Mouse (Mus musculus) cerebellum, adult 2 months (tissue): Measurements from ENCODE around the gene Olfr463. TPM values are rescaled to one million over a fixed set of nuclear protein-coding genes. Genes with fewer than 3 reads are reported as not detected.
"Not testable (repeated sequence)": the region's sequence is repeated elsewhere in the genome, so short reads cannot be mapped to it uniquely, and the experiment has no call there.

ENCODE experiments used
- DNase-seq, 2 experiments: peaks; one replicate each; pipeline ENCODE4 v3.0.0; 2021
- H3K27ac ChIP-seq: fragments of 200-500 bp; 2 replicates; pipeline ENCODE4 v1.5.1; 2012; ENCODE audit warnings: low read length, control low read depth, inconsistent platforms; ENCODE audit not compliant: insufficient read depth
- H3K27me3 ChIP-seq: fragments of 200-500 bp; 2 replicates; pipeline ENCODE4 v1.6.1; 2012; ENCODE audit warnings: inconsistent platforms, mild to moderate bottlenecking, low read length, moderate library complexity; ENCODE audit not compliant: control insufficient read depth, insufficient read depth
- H3K4me1 ChIP-seq: fragments of 200-500 bp; 2 replicates; pipeline ENCODE4 v1.6.1; 2011; ENCODE audit warnings: low read length; ENCODE audit not compliant: control insufficient read depth, insufficient read depth
- H3K4me3 ChIP-seq: fragments of 200-500 bp; replicated peaks from 2 replicates; pipeline ENCODE3; 2011; ENCODE audit warnings: mild to moderate bottlenecking, low read depth, low read length, control low read depth; ENCODE audit not compliant: insufficient read depth
- CTCF ChIP-seq: fragments of 200-500 bp; IDR thresholded peaks from 2 replicates; pipeline ENCODE4 v1.5.1; 2011; ENCODE audit warnings: low read depth, mild to moderate bottlenecking, control low read depth, low read length, moderate library complexity, borderline replicate concordance; ENCODE audit not compliant: insufficient read depth
- POLR2A ChIP-seq: fragments of 200-500 bp; IDR thresholded peaks from 2 replicates; pipeline ENCODE4 v1.6.1; 2011; ENCODE audit warnings: low read length, control low read depth, borderline replicate concordance; ENCODE audit not compliant: insufficient read depth
- WGBS: fragments of 180-500 bp; shearing (Covaris S2); methylation state at CpG from one replicate; pipeline ENCODE4 v1.1.7; 2018; 5-methylcytosine and 5-hydroxymethylcytosine counted together
- polyA plus RNA-seq: library from polyadenylated mRNA; depleted of rRNA; stranded (reverse); fragments of >200 nt; gene quantifications from 2 replicates; pipeline ENCODE4 v1.2.3, GENCODE M21; 2012

Olfr463 gene
- polyA plus RNA-seq, 1 experiment, result not detected

DNA sequence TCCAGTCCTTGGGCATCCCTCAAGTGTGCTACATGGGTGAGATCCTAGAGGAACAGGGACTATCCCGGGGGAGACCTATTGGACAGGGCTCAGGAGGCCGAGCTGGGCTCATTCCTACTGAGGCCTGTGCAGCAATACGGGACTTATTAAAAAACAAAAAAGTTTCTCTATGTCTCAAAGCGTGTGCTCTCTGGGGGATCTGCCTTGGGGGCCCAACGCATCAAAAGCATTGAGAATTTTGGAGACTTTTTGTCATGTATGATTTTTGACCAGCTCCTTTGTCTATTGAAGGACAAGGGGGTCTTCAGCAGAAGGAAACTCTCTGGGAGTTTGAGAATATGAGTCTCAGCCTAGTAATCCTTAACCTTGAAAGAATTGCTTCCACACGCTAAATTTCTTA is 5.0 kb downstream of the Olfr463 start, which contains the start of gene Olfr462:
Olfr462 (minus strand) TSS at position 101 of the 400 bp plus-strand sequence.
- WGBS, result 87% methylated on average over 6 of the region's 6 CpGs
- TF ChIP-seq POLR2A (no peak), CTCF (no peak)
- Histone ChIP-seq H3K4me1 (no peaks in the 10 kb centered on the region), H3K27ac (no peak within 1 kb of the TSS), H3K27me3 (no peaks in the 10 kb centered on the region), H3K4me3 (no peak within 1 kb of the TSS)
- no peak for DNase-seq

DNA sequence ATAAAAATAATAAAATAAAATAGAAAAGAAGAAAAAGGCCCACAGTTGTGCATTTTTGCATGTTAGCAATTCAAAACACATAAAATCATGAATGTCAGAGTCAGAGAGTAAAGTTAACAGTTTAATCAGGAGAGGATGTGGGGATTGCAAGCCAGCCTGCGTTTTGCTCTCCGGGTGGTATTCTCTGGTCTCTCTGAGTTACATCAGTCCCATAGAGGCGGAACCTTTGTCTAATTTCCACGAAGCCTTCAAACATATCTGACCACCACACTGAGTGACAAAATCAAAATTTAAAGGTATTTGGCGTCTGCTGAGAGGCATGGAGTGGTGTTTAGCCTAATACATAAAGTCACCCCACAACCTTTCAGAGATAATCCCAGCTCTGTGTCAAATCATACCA is 12.3 kb downstream of the Olfr463 start:
- no peak overlapping the region for H3K27ac ChIP-seq
- WGBS, result 73% methylated on average over 5 of the region's 5 CpGs
- no peak overlapping the region for H3K4me3 ChIP-seq
- H3K4me1 ChIP-seq, result no peaks in the 10 kb centered on the region
- TF ChIP-seq POLR2A (no peak), CTCF (no peak)
- no peaks in the 10 kb centered on the region for H3K27me3 ChIP-seq
- DNase-seq, result no peak

DNA sequence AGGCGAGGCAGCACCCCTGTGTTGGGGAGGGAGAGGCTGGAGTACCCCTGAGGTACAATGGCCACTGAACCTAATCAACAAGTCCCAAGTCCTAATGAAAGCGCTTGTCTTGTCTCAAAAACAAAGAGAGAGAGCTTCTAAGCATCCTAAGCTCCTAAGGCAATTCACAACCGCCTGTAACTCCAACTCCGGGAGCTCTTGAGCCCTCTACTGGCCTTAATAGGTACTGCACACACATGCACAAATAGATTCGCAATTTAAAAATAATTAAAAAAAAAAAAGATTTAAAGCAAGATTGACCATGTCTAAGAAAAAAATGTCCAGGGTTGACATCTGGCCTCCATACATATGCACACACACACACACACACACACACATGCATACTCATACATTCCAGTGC is 13.7 kb downstream of the Olfr463 start:
- Histone ChIP-seq H3K4me3 (no peak overlapping the region), H3K4me1 (no peaks in the 10 kb centered on the region), H3K27ac (no peak overlapping the region), H3K27me3 (no peaks in the 10 kb centered on the region)
- DNase-seq, result no peak
- WGBS, result 35% methylated on average over 5 of the region's 5 CpGs
- TF ChIP-seq CTCF (peak; percentile 31; the same call in 1 of the 2 replicates), POLR2A (no peak)

DNA sequence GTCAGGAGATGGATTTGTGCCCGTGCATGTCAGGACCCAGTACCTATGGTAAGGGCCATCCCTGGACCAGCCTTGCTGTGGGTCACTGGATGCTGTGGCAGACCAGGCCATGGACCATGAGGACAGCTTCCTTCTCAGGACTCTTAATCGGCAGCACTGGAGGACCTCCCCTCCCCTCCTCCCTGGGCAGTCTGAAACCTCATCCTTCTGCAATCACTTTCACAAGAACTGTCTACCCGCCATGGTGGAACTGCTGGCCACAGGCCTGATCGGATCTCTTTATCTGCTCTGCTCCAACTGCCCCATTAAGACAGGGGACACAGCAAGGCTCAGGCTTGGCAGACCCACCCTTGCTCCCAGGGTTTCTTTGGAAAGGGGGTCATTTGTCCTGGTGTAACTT is 15.5 kb downstream of the Olfr463 start:
- H3K4me1 ChIP-seq, result no peaks in the 10 kb centered on the region
- DNase-seq, result no peak
- no peaks in the 10 kb centered on the region for H3K27me3 ChIP-seq
- 63% methylated on average over 4 of the region's 4 CpGs for WGBS
- no peak overlapping the region for H3K4me3 ChIP-seq
- no peak for TF ChIP-seq CTCF
- no peak for TF ChIP-seq POLR2A
- H3K27ac ChIP-seq, result no peak overlapping the region

DNA sequence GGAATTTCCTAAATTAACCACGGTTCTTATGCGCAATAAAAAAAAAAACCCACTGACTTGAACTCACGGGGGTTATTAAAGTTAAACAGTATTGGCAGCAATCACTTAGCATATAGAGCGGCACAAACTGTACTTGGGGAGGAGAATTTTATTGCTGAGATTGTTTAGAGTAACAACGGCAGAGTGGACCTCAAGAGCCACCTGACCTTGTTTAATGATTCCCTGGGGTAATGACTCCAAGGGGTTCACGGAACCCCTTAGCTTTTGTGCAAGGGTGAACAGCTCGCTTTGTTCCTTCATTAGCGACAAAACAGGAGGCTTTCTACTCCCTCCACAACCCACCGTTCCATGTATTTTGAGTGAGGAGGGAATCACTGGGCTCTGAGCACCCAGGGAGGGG is 17.4 kb downstream of the Olfr463 start:
- Histone ChIP-seq H3K4me1 (no peaks in the 10 kb centered on the region), H3K27ac (no peak overlapping the region), H3K4me3 (no peak overlapping the region), H3K27me3 (no peaks in the 10 kb centered on the region)
- no peak for DNase-seq
- WGBS, result 75% methylated on average over 9 of the region's 9 CpGs
- TF ChIP-seq CTCF (no peak), POLR2A (no peak)

DNA sequence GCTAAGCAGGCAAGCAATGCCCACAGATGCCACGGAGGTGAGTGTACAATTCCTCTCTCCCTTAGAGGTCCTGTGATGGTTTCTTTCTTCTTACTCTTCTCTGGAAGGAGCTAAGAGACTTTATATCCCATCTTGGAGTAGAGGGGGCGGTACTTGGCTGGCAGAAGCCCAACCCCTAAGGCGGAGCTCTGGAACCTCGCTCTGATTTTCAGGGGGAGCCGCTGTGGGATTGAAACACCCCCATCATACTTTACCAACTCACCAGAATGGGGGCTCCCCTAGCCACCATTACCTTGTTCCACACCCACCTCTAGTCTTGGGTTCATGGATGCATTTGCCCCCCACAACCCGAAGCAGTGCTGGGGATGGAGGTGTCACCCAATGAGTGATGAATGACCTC is 21.8 kb downstream of the Olfr463 start, which contains the start of gene Epx:
Epx (minus strand) TSS at position 101 of the 400 bp plus-strand sequence.
- TF ChIP-seq CTCF (no peak), POLR2A (no peak)
- no peak for DNase-seq
- Histone ChIP-seq H3K4me3 (no peak within 1 kb of the TSS), H3K27me3 (no peaks in the 10 kb centered on the region), H3K4me1 (no peaks in the 10 kb centered on the region), H3K27ac (no peak within 1 kb of the TSS)
- WGBS, result 85% methylated on average over 6 of the region's 6 CpGs

DNA sequence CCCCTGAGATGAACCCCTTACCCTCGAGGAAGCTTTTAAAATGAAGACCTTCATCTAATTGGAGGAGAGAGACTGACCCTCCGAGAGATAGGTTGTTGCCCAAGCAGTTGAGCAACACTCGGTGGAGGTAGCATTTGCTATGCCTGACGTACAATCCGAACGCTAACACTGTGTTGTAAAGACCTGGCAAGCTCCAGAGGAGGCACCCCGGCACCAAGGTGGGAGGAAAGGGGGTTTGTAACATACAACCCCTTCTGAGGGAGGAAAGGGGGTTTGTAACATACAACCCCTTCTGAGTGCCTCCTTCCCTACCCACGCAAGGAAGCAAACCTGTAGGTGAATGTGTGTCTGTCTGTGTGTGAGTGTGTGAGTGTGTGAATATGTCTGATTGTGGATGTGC is 25.4 kb downstream of the Olfr463 start:
- Histone ChIP-seq H3K4me3 (no peak overlapping the region), H3K27ac (no peak overlapping the region), H3K4me1 (no peaks in the 10 kb centered on the region), H3K27me3 (no peaks in the 10 kb centered on the region)
- DNase-seq, result no peak
- no peak for TF ChIP-seq CTCF
- no peak for TF ChIP-seq POLR2A
- whole genome bisulfite sequencing, result 26% methylated on average over 8 of the region's 8 CpGs

DNA sequence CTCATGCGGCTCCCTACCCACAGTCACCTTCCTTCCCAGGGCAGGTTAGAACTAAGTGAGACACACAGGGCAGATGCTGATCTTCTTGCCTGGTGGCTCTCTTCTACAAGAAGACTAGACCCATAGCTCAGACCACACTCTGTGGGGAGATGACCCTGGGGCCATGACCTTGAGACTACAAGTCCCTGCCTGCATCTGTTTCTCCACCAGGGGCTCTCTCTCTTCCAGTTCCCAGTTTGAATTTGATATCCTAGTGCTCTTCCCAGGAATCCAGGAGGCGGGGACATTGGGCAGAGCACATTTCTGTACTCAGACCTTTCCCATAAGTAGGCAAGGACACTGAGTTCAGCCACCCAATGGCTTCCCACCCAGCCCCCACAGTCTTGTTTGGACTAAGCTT is 27.1 kb downstream of the Olfr463 start:
- whole genome bisulfite sequencing, result 84% methylated on average over 2 of the region's 2 CpGs
- TF ChIP-seq CTCF, result no peak
- TF ChIP-seq POLR2A, result no peak
- Histone ChIP-seq H3K4me3 (no peak overlapping the region), H3K4me1 (no peaks in the 10 kb centered on the region), H3K27ac (no peak overlapping the region), H3K27me3 (no peaks in the 10 kb centered on the region)
- DNase-seq, result no peak

DNA sequence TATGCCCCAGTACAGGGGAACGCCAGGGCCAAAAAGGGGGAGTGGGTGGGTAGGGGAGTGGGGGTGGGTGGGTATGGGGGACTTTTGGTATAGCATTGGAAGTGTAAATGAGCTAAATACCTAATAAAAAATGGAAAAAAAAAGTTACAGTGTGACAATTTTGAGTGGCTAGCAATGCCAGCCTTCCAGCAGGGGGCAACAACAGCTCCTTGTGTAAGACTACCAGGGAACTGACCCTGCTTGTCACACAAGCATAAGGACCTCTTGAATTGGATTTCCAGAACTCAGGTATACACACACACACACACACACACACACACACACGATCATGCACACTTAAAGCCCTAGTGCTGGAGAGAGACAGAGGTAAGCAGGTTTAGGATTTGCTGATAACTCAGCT is 30.3 kb downstream of the Olfr463 start:
- DNase-seq, H3K27me3 ChIP-seq, H3K4me3 ChIP-seq, H3K27ac ChIP-seq, H3K4me1 ChIP-seq: not testable (repeated sequence)
- 89% methylated on average over 1 of the region's 2 CpGs for WGBS
